Mouse (Mus musculus) liver, embryonic 14.5 days (tissue): ENCODE results near the gene Defa21. TPM values are rescaled to one million over a fixed set of nuclear protein-coding genes. Genes with fewer than 3 reads are reported as not detected.
"Not testable (repeated sequence)": the region's sequence is repeated elsewhere in the genome, so short reads cannot be mapped to it uniquely, and the experiment has no call there.

Source experiments
- ATAC-seq: fragments of 200-750 bp; cut with Nextera tagmentation; 2 replicates; pipeline ENCODE4 v1.8.0; 2017; ENCODE audit warnings: moderate number of reproducible peaks, mild to moderate bottlenecking, moderate library complexity; ENCODE audit not compliant: insufficient read depth
- DNase-seq, 3 experiments: peaks; one replicate each; pipeline ENCODE4 v3.0.0-alpha.2; 2012 to 2013; ENCODE audit warnings: low read depth in 3 of 3, low spot score in 3 of 3
- H3K27ac ChIP-seq: fragments of 300-500 bp; sonication (generic); 2 replicates; pipeline ENCODE4 v1.5.1; 2014; ENCODE audit warnings: moderate library complexity, mild to moderate bottlenecking, control low read depth, inconsistent platforms
- H3K27me3 ChIP-seq: fragments of 300-500 bp; sonication (generic); 2 replicates; pipeline ENCODE4 v1.6.1; 2014; ENCODE audit warnings: mild to moderate bottlenecking, low read length, moderate library complexity; ENCODE audit not compliant: control insufficient read depth, insufficient read depth
- H3K36me3 ChIP-seq: fragments of 300-500 bp; sonication (generic); replicated peaks from 2 replicates; pipeline ENCODE4 v1.6.1; 2014; ENCODE audit warnings: low read depth; ENCODE audit not compliant: control insufficient read depth, insufficient read depth
- H3K4me1 ChIP-seq, 2 experiments: fragments of 200-500 bp in 1 of 2; fragments of 300-500 bp in 1 of 2; sonication (generic) in 1 of 2; replicated peaks; 2 replicates each; pipeline ENCODE4 v1.6.1; 2012 to 2014; ENCODE audit warnings: antibody characterized with exemption in 1 of 2, inconsistent platforms in 1 of 2, low read length in 1 of 2; ENCODE audit not compliant: control insufficient read depth in 2 of 2, insufficient read depth in 2 of 2
- H3K4me2 ChIP-seq: fragments of 300-500 bp; sonication (generic); 2 replicates; pipeline ENCODE4 v1.6.1; 2014; ENCODE audit warnings: low read depth, mild to moderate bottlenecking, control low read depth, moderate library complexity
- H3K4me3 ChIP-seq, 2 experiments: fragments of 200-500 bp in 1 of 2; fragments of 300-500 bp in 1 of 2; sonication (generic) in 1 of 2; 2 replicates each; pipeline ENCODE4 v1.5.1; 2012 to 2014; ENCODE audit warnings: low read depth in 2 of 2, low read length in 2 of 2, mild to moderate bottlenecking in 2 of 2, control low read depth in 1 of 2, inconsistent platforms in 1 of 2, moderate library complexity in 1 of 2; ENCODE audit not compliant: insufficient read depth in 1 of 2
- H3K9ac ChIP-seq: fragments of 300-500 bp; sonication (generic); replicated peaks from 2 replicates; pipeline ENCODE4 v1.6.1; 2014; ENCODE audit warnings: mild to moderate bottlenecking, control low read depth, moderate library complexity
- H3K9me3 ChIP-seq: fragments of 300-500 bp; sonication (generic); 2 replicates; pipeline ENCODE4 v1.6.1; 2016; ENCODE audit warnings: low read length, mixed read lengths; ENCODE audit not compliant: control insufficient read depth
- CTCF ChIP-seq: IDR thresholded peaks from 2 replicates; pipeline ENCODE4 v1.5.1; 2016; ENCODE audit warnings: antibody characterized with exemption, low read depth, control low read depth
- EP300 ChIP-seq: IDR thresholded peaks from 2 replicates; pipeline ENCODE4 v1.6.1; 2016; ENCODE audit warnings: antibody characterized with exemption, low read depth
- WGBS: fragments of 180-500 bp; shearing (Covaris S2); extraction: QIAGEN DNeasy Blood & Tissue Kit; methylation state at CpG from one replicate; pipeline ENCODE4 v1.1.7; 2014; ENCODE audit not compliant: insufficient replicate concordance; 5-methylcytosine and 5-hydroxymethylcytosine counted together
- polyA plus RNA-seq, 2 experiments: library from polyadenylated mRNA; depleted of rRNA in 1 of 2; stranded (reverse) in 1 of 2; unstranded in 1 of 2; fragments of >200 nt; fragmentation: Nextera tagmentation in 1 of 2; extraction: Ambion mirVana in 1 of 2; gene quantifications; 2 replicates each; pipeline versions ENCODE4 v1.2.1 to v1.2.3; 2012 to 2014

Gene Defa21
- polyA plus RNA-seq, 2 experiments: not detected

- Histone ChIP-seq H3K4me1 (no peaks in the 10 kb centered on the region), H3K9me3 (no peaks in the 10 kb centered on the region), H3K27ac (no peak overlapping the region), H3K36me3 (no peaks in the 10 kb centered on the region), H3K4me2 (no peak overlapping the region), H3K9ac (no peak overlapping the region), H3K4me3 (no peak overlapping the region), H3K27me3 (no peaks in the 10 kb centered on the region)
- 14% methylated on average over 1 of the region's 1 CpGs for WGBS
- DNase-seq (no peak), ATAC-seq (no peak)
- TF ChIP-seq CTCF: no peak
- TF ChIP-seq EP300: no peak
Observed at GRCm38 (mm10) chr8:21006801-21007200, 18.5 kb upstream of the Defa21 start.

- WGBS: 23% methylated on average over 6 of the region's 6 CpGs
- not testable (repeated sequence) for H3K9ac ChIP-seq, H3K27me3 ChIP-seq, H3K27ac ChIP-seq, H3K9me3 ChIP-seq, H3K36me3 ChIP-seq, DNase-seq, H3K4me1 ChIP-seq, H3K4me3 ChIP-seq, ATAC-seq, H3K4me2 ChIP-seq
Observed at GRCm38 (mm10) chr8:21008578-21008977, 16.8 kb upstream of the Defa21 start.

- 52% methylated on average over 1 of the region's 1 CpGs for WGBS
- not testable (repeated sequence) for DNase-seq, H3K4me2 ChIP-seq, H3K4me3 ChIP-seq, H3K4me1 ChIP-seq, ATAC-seq, H3K36me3 ChIP-seq, H3K27ac ChIP-seq, H3K9me3 ChIP-seq, H3K27me3 ChIP-seq, H3K9ac ChIP-seq
Observed at GRCm38 (mm10) chr8:21010548-21010947, 14.8 kb upstream of the Defa21 start.

- not testable (repeated sequence) for H3K27ac ChIP-seq, ATAC-seq, DNase-seq, H3K27me3 ChIP-seq, H3K9ac ChIP-seq, H3K36me3 ChIP-seq, H3K4me1 ChIP-seq, H3K4me2 ChIP-seq, H3K9me3 ChIP-seq, H3K4me3 ChIP-seq
- WGBS: no CpG with 5 or more reads among the region's 1 CpGs
Observed at GRCm38 (mm10) chr8:21054747-21055146, 29.4 kb downstream of the Defa21 start, which contains the start of gene Defa23. Gene Defa23, plus strand, starts transcription at chr8:21055047.

- H3K27ac ChIP-seq, ATAC-seq, H3K27me3 ChIP-seq, H3K36me3 ChIP-seq, DNase-seq, H3K4me2 ChIP-seq, H3K4me3 ChIP-seq, H3K4me1 ChIP-seq, H3K9ac ChIP-seq, H3K9me3 ChIP-seq: not testable (repeated sequence)
- WGBS: 38% methylated on average over 1 of the region's 1 CpGs
Observed at GRCm38 (mm10) chr8:21064738-21065137, 39.4 kb downstream of the Defa21 start, which contains the start of gene Defa35. Gene Defa35, plus strand, starts transcription at chr8:21065038.

Other genes starting within 250 kb of the Defa21 start
- gene Defb33, start 132.9 kb upstream of the Defa21 start, polyA plus RNA-seq (2012; rRNA removed): not detected in 2 replicates
- not detected in 2 replicates for gene Defb33, start 132.9 kb upstream of the Defa21 start, polyA plus RNA-seq (2014; fragmentation: Nextera tagmentation; extraction: Ambion mirVana)
- gene Gm15056, start 122.9 kb upstream of the Defa21 start, polyA plus RNA-seq (2012; rRNA removed): not detected in 2 replicates
- gene Gm15056, start 122.9 kb upstream of the Defa21 start, polyA plus RNA-seq (2014; fragmentation: Nextera tagmentation; extraction: Ambion mirVana): not detected in 2 replicates
- not detected in 2 replicates for gene Gm6040, start 103.5 kb upstream of the Defa21 start, polyA plus RNA-seq (2012; rRNA removed)
- gene Gm6040, start 103.5 kb upstream of the Defa21 start, polyA plus RNA-seq (2014; fragmentation: Nextera tagmentation; extraction: Ambion mirVana): not detected in 2 replicates
- gene AY761185, start 80.8 kb upstream of the Defa21 start, polyA plus RNA-seq (2012; rRNA removed): not detected in 2 replicates
- gene AY761185, start 80.8 kb upstream of the Defa21 start, polyA plus RNA-seq (2014; fragmentation: Nextera tagmentation; extraction: Ambion mirVana): not detected in 2 replicates
- not detected in 2 replicates for gene Defa23, start 29.5 kb downstream of the Defa21 start, polyA plus RNA-seq (2012; rRNA removed)
- gene Defa23, start 29.5 kb downstream of the Defa21 start, polyA plus RNA-seq (2014; fragmentation: Nextera tagmentation; extraction: Ambion mirVana): not detected in 2 replicates
- not detected in 2 replicates for gene Defa35, start 39.5 kb downstream of the Defa21 start, polyA plus RNA-seq (2012; rRNA removed)
- gene Defa35, start 39.5 kb downstream of the Defa21 start, polyA plus RNA-seq (2014; fragmentation: Nextera tagmentation; extraction: Ambion mirVana): not detected in 2 replicates
- not detected in 2 replicates for gene Defa25, start 58.9 kb downstream of the Defa21 start, polyA plus RNA-seq (2012; rRNA removed)
- gene Defa25, start 58.9 kb downstream of the Defa21 start, polyA plus RNA-seq (2014; fragmentation: Nextera tagmentation; extraction: Ambion mirVana): not detected in 2 replicates
- not detected in 2 replicates for gene Gm14851, start 70.5 kb downstream of the Defa21 start, polyA plus RNA-seq (2012; rRNA removed)
- not detected in 2 replicates for gene Gm14851, start 70.5 kb downstream of the Defa21 start, polyA plus RNA-seq (2014; fragmentation: Nextera tagmentation; extraction: Ambion mirVana)
- gene Defa30, start 109.1 kb downstream of the Defa21 start, polyA plus RNA-seq (2012; rRNA removed): not detected in 2 replicates
- not detected in 2 replicates for gene Defa30, start 109.1 kb downstream of the Defa21 start, polyA plus RNA-seq (2014; fragmentation: Nextera tagmentation; extraction: Ambion mirVana)
- not detected in 2 replicates for gene Defa22, start 136.7 kb downstream of the Defa21 start, polyA plus RNA-seq (2012; rRNA removed)
- gene Defa22, start 136.7 kb downstream of the Defa21 start, polyA plus RNA-seq (2014; fragmentation: Nextera tagmentation; extraction: Ambion mirVana): not detected in 2 replicates
- not detected in 2 replicates for gene Defa31, start 166.1 kb downstream of the Defa21 start, polyA plus RNA-seq (2012; rRNA removed)
- gene Defa31, start 166.1 kb downstream of the Defa21 start, polyA plus RNA-seq (2014; fragmentation: Nextera tagmentation; extraction: Ambion mirVana): not detected in 2 replicates
- not detected in 2 replicates for gene Gm15293, start 176.0 kb downstream of the Defa21 start, polyA plus RNA-seq (2012; rRNA removed)
- not detected in 2 replicates for gene Gm15293, start 176.0 kb downstream of the Defa21 start, polyA plus RNA-seq (2014; fragmentation: Nextera tagmentation; extraction: Ambion mirVana)
- gene Gm15292, start 224.2 kb downstream of the Defa21 start, polyA plus RNA-seq (2012; rRNA removed): not detected in 2 replicates
- gene Gm15292, start 224.2 kb downstream of the Defa21 start, polyA plus RNA-seq (2014; fragmentation: Nextera tagmentation; extraction: Ambion mirVana): not detected in 2 replicates